Mouse (Mus musculus): ENCODE measurements at regions not wholly inside any gene's neighbourhood (a gene's known extent, or its start where the extent isn't known, plus 50 kb on each side); places are given as distances from the start of the nearest gene placed in this dataset.

- no peak for DNase-seq (ENCODE audit: low spot score)
Observed at GRCm38 (mm10) chr11:38036582-38036981, 800.8 kb upstream of the Tenm2 start.

- no peak for DNase-seq (ENCODE audit: low spot score)
Observed at GRCm38 (mm10) chr11:38034526-38035286, 798.9 kb upstream of the Tenm2 start.

DNA sequence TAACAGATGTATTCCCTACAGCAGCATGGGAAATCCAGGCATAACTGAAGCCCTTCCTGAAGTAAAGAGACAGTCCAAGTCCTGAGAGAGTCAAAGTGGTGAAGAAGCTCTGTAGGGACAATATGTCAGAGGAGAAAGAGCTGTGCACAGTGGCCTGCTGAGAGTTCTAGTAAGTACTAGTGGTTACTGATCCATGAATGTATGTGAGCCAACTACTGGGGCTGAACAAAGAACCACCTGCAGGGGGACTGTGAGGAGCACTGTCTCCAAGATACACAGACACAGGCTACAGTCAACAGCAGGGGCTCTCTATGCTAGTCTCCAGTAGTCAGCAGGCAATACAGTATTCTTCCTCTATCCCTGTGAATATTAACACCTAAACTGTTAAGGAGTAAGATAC is 785.9 kb upstream of the Tenm2 start:
- no peak for DNase-seq (ENCODE audit: low spot score)

GRCm38 (mm10) chr11:37978131-37978530 is 742.4 kb upstream of the Tenm2 start:
- DNase-seq (ENCODE audit: low spot score) = no peak

- DNase-seq (ENCODE audit: low spot score) = no peak
Observed at GRCm38 (mm10) chr11:37936439-37937134, 700.8 kb upstream of the Tenm2 start.

DNA sequence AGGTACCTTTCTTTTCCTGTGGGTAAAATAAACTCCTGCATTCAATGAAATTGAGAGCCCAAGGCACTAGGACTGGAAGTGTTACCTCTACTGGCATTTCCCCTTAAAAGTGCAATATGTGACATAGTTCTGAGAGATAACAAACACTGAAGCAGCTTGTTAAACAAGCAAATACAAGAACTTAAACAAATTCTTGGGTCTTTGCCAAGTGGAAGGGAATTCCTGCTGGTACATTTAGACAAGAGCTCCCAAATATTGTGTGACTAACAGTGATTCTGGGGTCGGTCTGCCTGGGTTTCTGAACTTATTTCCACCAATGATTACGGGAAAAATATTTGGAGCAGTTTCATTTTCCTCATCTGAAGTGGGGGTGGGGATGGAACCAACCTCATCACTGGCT is 677.4 kb upstream of the Tenm2 start:
- DNase-seq (ENCODE audit: low spot score) = no peak

DNA sequence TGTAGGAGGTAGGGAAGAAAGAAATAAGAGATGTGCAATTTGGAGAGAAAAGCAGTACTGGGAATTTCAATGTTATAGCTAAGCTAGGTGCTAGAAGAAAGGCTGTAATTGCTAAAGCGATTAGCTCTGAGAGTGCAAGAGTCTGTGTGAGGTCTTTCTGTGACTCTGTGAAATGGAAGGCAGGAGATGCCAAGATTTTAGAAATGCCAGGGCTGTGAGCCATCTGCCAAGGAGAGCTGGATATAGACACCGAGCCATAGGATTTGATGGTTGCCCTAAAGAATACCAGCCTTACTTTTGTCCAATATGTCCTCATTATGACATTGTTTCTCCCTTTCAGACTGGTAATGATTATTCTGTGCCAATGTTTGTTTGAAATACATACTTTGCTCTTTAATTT is 669.2 kb upstream of the Tenm2 start:
- no peak for DNase-seq (ENCODE audit: low spot score)

GRCm38 (mm10) chr11:37897713-37898112 is 661.9 kb upstream of the Tenm2 start:
- DNase-seq (ENCODE audit: low spot score) = no peak

- DNase-seq (ENCODE audit: low spot score) = no peak
Observed at GRCm38 (mm10) chr11:37882717-37883116, 647.0 kb upstream of the Tenm2 start.

DNA sequence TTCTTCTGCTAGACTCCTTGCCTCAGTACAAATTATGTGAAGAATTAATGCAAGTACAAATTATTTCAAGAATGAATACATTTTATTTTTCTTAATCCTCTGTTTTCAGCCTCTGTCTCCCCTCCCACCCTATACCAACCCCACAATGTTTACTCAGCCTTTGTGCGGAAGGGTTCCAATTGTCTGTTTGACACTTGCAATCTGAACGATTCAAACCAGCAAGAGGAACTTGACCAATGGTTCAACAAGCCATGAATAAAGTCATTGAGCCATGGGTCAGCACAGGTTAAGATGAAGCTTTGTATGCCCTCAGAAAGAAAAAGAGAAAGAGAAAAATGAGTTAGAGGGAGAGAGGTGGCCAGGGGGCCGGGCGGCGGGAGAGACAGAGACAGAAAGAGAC is 601.5 kb upstream of the Tenm2 start:
- DNase-seq (ENCODE audit: low spot score) = no peak

DNA sequence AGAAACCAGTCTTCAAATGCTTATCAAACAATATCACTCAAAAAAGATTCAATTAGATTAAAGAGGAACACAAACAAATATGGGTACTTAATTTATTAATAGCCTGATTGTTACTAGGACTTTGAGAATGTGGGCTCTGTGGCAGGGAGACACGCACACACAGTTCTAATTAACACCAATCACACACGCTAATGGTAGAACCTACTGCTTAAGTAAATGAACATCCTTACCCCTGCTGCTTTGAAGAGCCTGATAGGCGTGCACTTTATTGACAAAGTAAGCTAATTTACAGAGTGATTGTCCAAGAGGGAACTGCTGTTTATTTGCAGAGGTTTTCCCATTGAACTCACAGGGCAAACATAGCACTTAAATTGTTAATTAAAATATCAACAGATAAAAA is 595.2 kb upstream of the Tenm2 start:
- no peak for DNase-seq (ENCODE audit: low spot score)

DNA sequence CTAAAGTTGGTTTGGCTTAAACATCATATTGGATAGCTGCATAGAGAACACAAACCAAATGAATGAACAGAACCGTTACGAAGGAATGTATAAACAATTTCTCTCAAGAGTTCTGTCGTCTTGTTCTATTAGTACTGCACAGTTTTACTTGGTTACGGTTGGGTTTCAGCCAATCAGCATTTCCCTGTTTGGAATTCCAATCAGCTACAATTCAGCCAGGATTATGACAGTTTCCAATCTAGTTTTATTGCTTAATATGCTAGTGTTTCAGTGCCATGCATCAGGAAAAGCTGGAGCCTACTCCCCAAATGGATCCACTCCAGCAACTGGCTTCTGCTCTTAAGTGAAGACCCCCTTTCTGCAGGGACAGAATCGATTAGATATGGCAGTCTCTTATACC is 571.0 kb upstream of the Tenm2 start:
- DNase-seq (ENCODE audit: low spot score) = no peak

DNA sequence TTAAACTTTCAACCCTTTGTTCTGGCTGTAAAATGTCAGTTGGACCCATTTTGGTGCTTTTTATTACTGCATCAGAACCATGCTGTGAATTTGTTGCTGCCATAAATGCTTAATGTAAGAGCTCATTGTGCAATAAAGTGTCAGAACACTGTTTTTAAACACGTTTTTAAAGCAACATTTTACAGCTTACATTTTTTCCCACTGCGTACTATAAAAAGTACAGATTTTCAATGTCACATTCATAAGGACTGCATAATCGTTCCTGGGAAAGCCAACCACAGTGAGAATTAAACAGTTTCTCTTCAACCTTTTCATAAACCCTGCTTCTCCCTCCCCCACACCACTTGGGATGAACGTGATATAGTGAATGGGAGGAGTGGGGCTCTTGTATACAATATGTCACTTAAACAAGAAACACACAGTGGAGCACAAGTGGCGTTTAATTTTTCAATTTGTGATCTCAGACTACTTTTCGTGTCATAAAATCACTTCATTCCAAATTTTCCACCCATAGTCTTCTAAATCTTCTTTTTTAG is 563.1 kb upstream of the Tenm2 start:
- DNase-seq (ENCODE audit: low spot score) = no peak

- DNase-seq (ENCODE audit: low spot score) = no peak
Observed at GRCm38 (mm10) chr11:37772481-37773089, 536.8 kb upstream of the Tenm2 start.

- no peak for DNase-seq (ENCODE audit: low spot score)
Observed at GRCm38 (mm10) chr11:37770881-37771280, 535.1 kb upstream of the Tenm2 start.

GRCm38 (mm10) chr11:37768121-37768520 is 532.4 kb upstream of the Tenm2 start:
- DNase-seq (ENCODE audit: low spot score) = no peak

- DNase-seq (ENCODE audit: low spot score) = no peak
Observed at GRCm38 (mm10) chr11:37735992-37736391, 500.2 kb upstream of the Tenm2 start.

- DNase-seq (ENCODE audit: low spot score) = no peak
Observed at GRCm38 (mm10) chr11:37735501-37735900, 499.7 kb upstream of the Tenm2 start.

GRCm38 (mm10) chr11:37696981-37697380 is 461.2 kb upstream of the Tenm2 start:
- DNase-seq (ENCODE audit: low spot score) = no peak

GRCm38 (mm10) chr11:37678484-37679193 is 442.9 kb upstream of the Tenm2 start:
- DNase-seq (ENCODE audit: low spot score) = no peak

- DNase-seq (ENCODE audit: low spot score) = no peak
Observed at GRCm38 (mm10) chr11:37671320-37671719, 435.6 kb upstream of the Tenm2 start.

DNA sequence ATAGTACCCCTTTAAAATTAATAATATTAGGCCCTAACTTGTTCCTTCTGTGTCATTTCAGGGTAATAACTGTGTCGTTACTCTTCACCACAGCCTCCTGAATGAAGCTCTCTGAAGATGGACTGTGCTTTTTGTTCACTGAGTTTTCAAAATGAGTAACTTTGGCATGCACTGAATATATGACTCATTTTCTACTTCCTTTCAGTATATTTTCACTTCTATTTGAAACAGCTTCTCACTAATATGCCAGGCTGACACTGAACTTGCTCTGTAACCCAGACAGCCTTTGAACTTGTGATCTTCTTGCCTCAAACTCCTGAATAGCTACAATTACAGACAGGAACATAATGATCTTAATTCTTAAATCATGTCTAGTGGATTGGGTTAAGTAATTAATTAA is 431.2 kb upstream of the Tenm2 start:
- no peak for DNase-seq (ENCODE audit: low spot score)
